Mouse (Mus musculus) embryonic facial prominence, embryonic 10.5 days (tissue): ENCODE measurements around the gene Chmp6. TPM values are rescaled to one million over a fixed set of nuclear protein-coding genes. Genes with fewer than 3 reads are reported as not detected.
A peak's percentile ranks its signal among the peaks of the same experiment; 100 is the strongest.

Experiments
- DNase-seq: peaks from one replicate; pipeline ENCODE4 v3.0.0-alpha.2; 2017; ENCODE audit warnings: low spot score
- H3K27ac ChIP-seq: fragments of 300-500 bp; sonication (generic); replicated peaks from 2 replicates; pipeline ENCODE4 v1.5.1; 2016; ENCODE audit warnings: mild to moderate bottlenecking
- H3K27me3 ChIP-seq: fragments of 300-500 bp; sonication (generic); replicated peaks from 2 replicates; pipeline ENCODE4 v1.6.1; 2016; ENCODE audit warnings: low read depth, mild to moderate bottlenecking; ENCODE audit not compliant: poor library complexity, severe bottlenecking
- H3K36me3 ChIP-seq: fragments of 300-500 bp; sonication (generic); replicated peaks from 2 replicates; pipeline ENCODE4 v1.6.1; 2016; ENCODE audit warnings: mild to moderate bottlenecking, moderate library complexity
- H3K4me1 ChIP-seq: fragments of 300-500 bp; sonication (generic); 2 replicates; pipeline ENCODE4 v1.6.1; 2016
- H3K4me3 ChIP-seq: fragments of 300-500 bp; sonication (generic); 2 replicates; pipeline ENCODE4 v1.5.1; 2016; ENCODE audit warnings: mild to moderate bottlenecking, moderate library complexity
- H3K9me3 ChIP-seq: fragments of 300-500 bp; sonication (generic); 2 replicates; pipeline ENCODE4 v1.6.1; 2016; ENCODE audit warnings: mild to moderate bottlenecking
- WGBS: fragments of 180-500 bp; shearing (Covaris S2); methylation state at CpG from one replicate; pipeline ENCODE4 v1.1.7; 2016; 5-methylcytosine and 5-hydroxymethylcytosine counted together
- polyA plus RNA-seq: library from polyadenylated mRNA; unstranded; fragments of >200 nt; fragmentation: Nextera tagmentation; extraction: Ambion mirVana; gene quantifications from 2 replicates; pipeline ENCODE4 v1.2.1, GENCODE M21; 2016

Gene Chmp6
- polyA plus RNA-seq, 1 experiment from 2014 or later: 120 TPM

DNA sequence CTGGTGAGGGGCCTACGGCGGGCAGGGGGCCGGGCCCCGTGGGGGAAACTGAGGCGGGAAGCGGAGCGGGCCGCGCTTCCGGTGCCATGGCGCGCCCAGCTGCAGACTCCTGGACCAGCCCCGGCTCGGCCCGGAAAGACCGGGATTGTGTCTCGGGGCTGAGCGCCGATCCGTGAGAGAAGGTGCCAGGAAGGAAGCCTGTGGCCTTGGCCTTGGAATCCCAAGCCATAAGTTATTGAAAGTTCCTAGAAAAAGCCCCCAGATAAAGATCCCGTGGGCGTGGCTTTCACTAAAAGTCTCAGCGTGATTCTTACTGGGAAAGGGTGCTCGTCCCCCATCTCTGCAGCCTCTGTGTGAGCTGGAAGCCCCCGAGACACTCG, 684 bp downstream of the Chmp6 start:
- H3K27ac ChIP-seq: peak overlapping the region; percentile 97
- peaks cover 38% of the 10 kb centered on the region for H3K36me3 ChIP-seq
- peak overlapping the region; percentile 85 for H3K4me3 ChIP-seq
- H3K9me3 ChIP-seq: no peaks in the 10 kb centered on the region
- 0 out of 2 replicates have a peak, but pooled peaks cover 1% of the 10 kb centered on the region for H3K27me3 ChIP-seq
- peaks cover 48% of the 10 kb centered on the region for H3K4me1 ChIP-seq
- no peak for DNase-seq
- under 1% methylated on average over 26 of the region's 26 CpGs for WGBS

DNA sequence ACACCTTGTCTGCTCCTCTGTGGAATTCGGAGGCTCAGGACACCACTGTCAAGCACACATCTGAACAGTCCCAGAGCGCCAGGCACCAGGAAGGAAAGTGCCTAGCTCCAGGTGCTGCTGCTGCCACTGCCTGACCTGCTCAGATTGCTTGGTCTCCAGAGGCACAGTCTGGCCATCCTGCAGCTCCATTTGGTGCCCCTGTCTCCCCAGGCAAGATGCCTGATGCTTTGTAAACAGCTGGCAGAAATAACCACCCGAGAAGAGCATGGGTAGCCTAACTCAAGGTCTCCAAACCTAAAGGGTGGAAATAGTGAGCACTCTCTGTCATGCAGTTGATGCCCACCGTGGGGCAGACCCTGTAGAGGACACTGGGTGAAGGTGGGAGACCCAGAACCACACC, 1.1 kb downstream of the Chmp6 start:
- no peaks in the 10 kb centered on the region for H3K27me3 ChIP-seq
- no peaks in the 10 kb centered on the region for H3K9me3 ChIP-seq
- H3K36me3 ChIP-seq: peaks cover 43% of the 10 kb centered on the region
- H3K4me3 ChIP-seq: peak overlapping the region; percentile 85
- peaks cover 45% of the 10 kb centered on the region for H3K4me1 ChIP-seq
- no peak for DNase-seq
- WGBS: 27% methylated on average over 4 of the region's 4 CpGs
- peak overlapping the region; percentile 97 for H3K27ac ChIP-seq

- Histone ChIP-seq H3K4me3 (peak overlapping the region; percentile 85; the same call in 1 of the 2 replicates), H3K36me3 (peaks cover 55% of the 10 kb centered on the region), H3K4me1 (peaks cover 37% of the 10 kb centered on the region), H3K27me3 (no peaks in the 10 kb centered on the region), H3K27ac (no peak overlapping the region), H3K9me3 (no peaks in the 10 kb centered on the region)
- WGBS: 87% methylated on average over 9 of the region's 9 CpGs
- DNase-seq: no peak
These were observed 2.4 kb downstream of the Chmp6 start for GRCm38 (mm10) chr11:119915666-119916065.

DNA sequence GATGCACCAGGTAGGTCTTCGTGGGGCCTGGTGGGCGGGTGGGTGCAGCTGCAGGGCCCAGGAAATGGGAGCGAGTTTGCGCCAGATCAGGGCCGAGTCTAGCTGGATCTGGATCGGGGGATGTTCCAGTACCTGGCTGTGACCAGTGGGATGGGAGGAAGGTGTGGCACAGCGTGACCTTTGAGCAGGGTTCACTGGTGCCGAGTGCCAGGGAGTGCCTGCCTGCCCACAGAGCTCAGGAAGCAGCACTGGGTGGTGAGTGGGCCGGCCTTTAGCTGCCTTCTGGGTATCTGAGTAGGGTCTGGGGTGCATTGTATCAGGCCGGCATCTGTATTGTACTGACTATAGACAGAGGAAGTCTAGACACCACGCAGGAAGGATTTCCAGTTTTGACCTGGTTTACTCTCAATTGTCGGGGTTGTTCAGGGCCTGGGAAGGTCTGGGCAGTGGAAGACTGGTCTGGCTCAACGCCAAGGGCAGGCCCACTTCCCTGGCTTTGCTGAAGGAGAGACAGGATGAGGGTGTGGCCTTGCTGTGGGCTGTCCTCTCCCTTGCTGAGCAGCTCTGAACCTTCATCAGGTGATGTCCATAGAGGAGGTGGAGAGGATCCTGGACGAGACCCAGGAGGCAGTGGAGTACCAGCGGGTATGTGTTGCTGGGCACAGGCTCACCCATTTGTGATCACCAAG, 3.0 kb downstream of the Chmp6 start:
- WGBS: 91% methylated on average over 15 of the region's 15 CpGs
- no peak overlapping the region for H3K27ac ChIP-seq

GRCm38 (mm10) chr11:119916834-119917469, 3.7 kb downstream of the Chmp6 start:
- H3K36me3 ChIP-seq: peaks cover 56% of the 10 kb centered on the region
- 91% methylated on average over 21 of the region's 21 CpGs for WGBS
- H3K9me3 ChIP-seq: no peaks in the 10 kb centered on the region
- no peak for DNase-seq
- peak overlapping the region; percentile 9; the same call in 1 of the 2 replicates for H3K4me3 ChIP-seq
- no peak overlapping the region for H3K27ac ChIP-seq
- H3K4me1 ChIP-seq: peaks cover 39% of the 10 kb centered on the region
- no peaks in the 10 kb centered on the region for H3K27me3 ChIP-seq

More for the DNA sequence above, 3.0 kb downstream of the Chmp6 start:
- Histone ChIP-seq H3K4me1 (peaks cover 37% of the 10 kb centered on the region), H3K4me3 (peak overlapping the region; percentile 85; the same call in 1 of the 2 replicates), H3K9me3 (no peaks in the 10 kb centered on the region), H3K27me3 (no peaks in the 10 kb centered on the region), H3K36me3 (peaks cover 56% of the 10 kb centered on the region)
- no peak for DNase-seq

DNA sequence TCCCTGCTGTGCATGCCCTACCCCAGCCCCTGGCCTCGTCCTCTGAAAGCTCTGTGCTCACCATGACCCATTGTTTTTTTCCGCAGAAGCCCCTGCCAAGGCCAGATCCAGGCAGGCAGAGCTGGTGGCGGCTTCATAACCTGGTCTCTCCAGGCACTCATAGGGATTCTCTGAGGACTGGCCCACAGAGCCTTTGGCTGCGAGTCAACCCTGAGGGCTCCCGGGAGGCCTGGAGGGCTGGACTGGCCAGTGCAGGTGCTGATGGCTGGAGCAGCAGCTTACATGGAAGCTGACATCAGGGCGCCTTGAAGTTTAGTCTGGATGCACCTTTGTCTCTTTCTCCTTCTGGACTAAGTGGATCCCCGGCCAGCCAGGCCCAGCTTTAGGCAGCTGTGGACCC, 5.3 kb downstream of the Chmp6 start:
- H3K36me3 ChIP-seq: peaks cover 56% of the 10 kb centered on the region
- H3K4me3 ChIP-seq: no peak overlapping the region
- no peak overlapping the region for H3K27ac ChIP-seq
- WGBS: 86% methylated on average over 7 of the region's 7 CpGs
- H3K4me1 ChIP-seq: peaks cover 28% of the 10 kb centered on the region
- H3K9me3 ChIP-seq: no peaks in the 10 kb centered on the region
- H3K27me3 ChIP-seq: no peaks in the 10 kb centered on the region
- DNase-seq: no peak

DNA sequence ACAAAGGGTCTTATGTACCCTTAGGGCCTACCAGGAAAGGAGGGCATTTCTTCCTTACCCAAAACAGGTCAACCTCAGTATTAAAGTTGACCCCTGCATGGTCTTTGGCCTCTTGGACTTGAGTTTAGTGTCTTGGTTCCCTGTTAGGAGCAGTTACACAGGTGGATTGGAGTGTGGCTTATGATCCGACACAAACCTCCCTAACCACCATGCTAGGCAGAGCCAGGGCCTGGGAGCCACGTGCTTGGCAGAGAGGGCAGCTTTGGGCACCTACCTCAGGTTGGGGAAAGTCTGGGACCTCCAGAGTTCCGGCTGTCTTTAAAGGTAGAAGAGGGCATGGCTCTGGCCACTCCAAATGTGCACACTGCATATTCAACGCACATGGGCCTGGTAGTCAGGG, 6.2 kb downstream of the Chmp6 start:
- WGBS: 90% methylated on average over 4 of the region's 4 CpGs

GRCm38 (mm10) chr11:119919897-119920296, 6.7 kb downstream of the Chmp6 start:
- Histone ChIP-seq H3K9me3 (no peaks in the 10 kb centered on the region), H3K36me3 (peaks cover 56% of the 10 kb centered on the region), H3K4me3 (no peak overlapping the region), H3K4me1 (peaks cover 18% of the 10 kb centered on the region), H3K27ac (no peak overlapping the region), H3K27me3 (no peaks in the 10 kb centered on the region)
- DNase-seq: peak; percentile 76
- WGBS: 65% methylated on average over 8 of the region's 8 CpGs

More for the DNA sequence above, 6.2 kb downstream of the Chmp6 start:
- H3K9me3 ChIP-seq: no peaks in the 10 kb centered on the region
- H3K27me3 ChIP-seq: no peaks in the 10 kb centered on the region
- peaks cover 23% of the 10 kb centered on the region for H3K4me1 ChIP-seq
- no peak overlapping the region for H3K27ac ChIP-seq
- no peak for DNase-seq
- H3K4me3 ChIP-seq: no peak overlapping the region
- H3K36me3 ChIP-seq: peaks cover 56% of the 10 kb centered on the region

- no peak overlapping the region for H3K4me3 ChIP-seq
- H3K36me3 ChIP-seq: peaks cover 51% of the 10 kb centered on the region
- H3K9me3 ChIP-seq: no peaks in the 10 kb centered on the region
- H3K27me3 ChIP-seq: no peaks in the 10 kb centered on the region
- peaks cover 11% of the 10 kb centered on the region for H3K4me1 ChIP-seq
- WGBS: 97% methylated on average over 5 of the region's 5 CpGs
- H3K27ac ChIP-seq: no peak overlapping the region
- no peak for DNase-seq
These were observed 7.4 kb downstream of the Chmp6 start for GRCm38 (mm10) chr11:119920668-119921067.

DNA sequence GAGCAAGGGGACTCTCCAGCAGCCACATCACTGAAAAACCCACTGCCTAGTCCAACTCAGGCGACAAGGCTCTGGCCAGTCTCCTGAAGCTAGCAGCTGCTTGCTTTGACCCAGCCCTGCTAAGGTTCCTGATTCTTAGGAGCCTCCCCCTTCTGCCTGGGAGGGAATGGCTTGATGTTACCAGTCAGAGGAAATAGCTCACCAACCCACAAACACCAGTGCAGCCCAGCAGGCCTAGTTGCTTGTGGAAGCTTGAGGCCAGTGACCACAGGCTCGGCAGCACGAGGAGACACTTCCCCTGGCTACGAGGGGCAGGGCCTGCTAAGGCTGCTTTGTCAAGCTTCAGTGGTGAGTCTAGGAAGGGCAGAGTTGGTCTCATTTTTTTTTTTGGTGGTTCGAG, 11.9 kb downstream of the Chmp6 start:
- H3K36me3 ChIP-seq: peaks cover 6% of the 10 kb centered on the region
- H3K9me3 ChIP-seq: no peaks in the 10 kb centered on the region
- DNase-seq: no peak
- 80% methylated on average over 5 of the region's 5 CpGs for WGBS
- no peak overlapping the region for H3K4me3 ChIP-seq
- H3K27me3 ChIP-seq: no peaks in the 10 kb centered on the region
- no peak overlapping the region for H3K27ac ChIP-seq
- H3K4me1 ChIP-seq: peaks cover 3% of the 10 kb centered on the region; the same call in 1 of the 2 replicates

- H3K9me3 ChIP-seq: no peaks in the 10 kb centered on the region
- DNase-seq: no peak
- peaks cover 4% of the 10 kb centered on the region for H3K4me1 ChIP-seq
- WGBS: 90% methylated on average over 5 of the region's 5 CpGs
- no peaks in the 10 kb centered on the region for H3K36me3 ChIP-seq
- no peak overlapping the region for H3K4me3 ChIP-seq
- H3K27ac ChIP-seq: no peak overlapping the region
- H3K27me3 ChIP-seq: no peaks in the 10 kb centered on the region
These were observed 13.5 kb downstream of the Chmp6 start for GRCm38 (mm10) chr11:119926762-119927161.

GRCm38 (mm10) chr11:119928023-119928681, 14.9 kb downstream of the Chmp6 start:
- Histone ChIP-seq H3K27me3 (no peaks in the 10 kb centered on the region), H3K36me3 (no peaks in the 10 kb centered on the region), H3K4me1 (peaks cover 13% of the 10 kb centered on the region), H3K4me3 (no peak overlapping the region), H3K9me3 (no peaks in the 10 kb centered on the region), H3K27ac (no peak overlapping the region)
- no peak for DNase-seq
- 76% methylated on average over 16 of the region's 16 CpGs for WGBS
